Mouse (Mus musculus) stomach, embryonic 16.5 days (tissue): ENCODE measurements at regions not wholly inside any gene's neighbourhood (a gene's known extent, or its start where the extent isn't known, plus 50 kb on each side); places are given as distances from the start of the nearest gene placed in this dataset.

Source experiments
- ATAC-seq: fragments of 200-750 bp; cut with Nextera tagmentation; 2 replicates; pipeline ENCODE4 v1.8.0; 2017; ENCODE audit warnings: moderate number of reproducible peaks, moderate TSS enrichment; ENCODE audit not compliant: insufficient read depth, low FRiP score
- H3K27ac ChIP-seq: fragments of 300-500 bp; sonication (generic); 2 replicates; pipeline ENCODE4 v1.5.1; 2014; ENCODE audit warnings: low read length
- H3K27me3 ChIP-seq: fragments of 300-500 bp; sonication (generic); 2 replicates; pipeline ENCODE4 v1.6.1; 2014; ENCODE audit warnings: low read length, control low read depth, mixed read lengths; ENCODE audit not compliant: control insufficient read depth, insufficient read depth
- H3K36me3 ChIP-seq: fragments of 300-500 bp; sonication (generic); 2 replicates; pipeline ENCODE4 v1.6.1; 2014; ENCODE audit warnings: low read length; ENCODE audit not compliant: control insufficient read depth, insufficient read depth
- H3K4me1 ChIP-seq: fragments of 300-500 bp; sonication (generic); 2 replicates; pipeline ENCODE4 v1.6.1; 2014; ENCODE audit warnings: low read length, control low read depth, mixed read lengths; ENCODE audit not compliant: control insufficient read depth, insufficient read depth
- H3K4me2 ChIP-seq: fragments of 300-500 bp; sonication (generic); 2 replicates; pipeline ENCODE4 v1.6.1; 2014; ENCODE audit warnings: low read depth, low read length, mixed read lengths
- H3K4me3 ChIP-seq: fragments of 300-500 bp; sonication (generic); replicated peaks from 2 replicates; pipeline ENCODE4 v1.5.1; 2014; ENCODE audit warnings: mild to moderate bottlenecking, low read length
- H3K9ac ChIP-seq: fragments of 300-500 bp; sonication (generic); 2 replicates; pipeline ENCODE4 v1.6.1; 2014; ENCODE audit warnings: low read length
- H3K9me3 ChIP-seq: fragments of 300-500 bp; sonication (generic); replicated peaks from 2 replicates; pipeline ENCODE4 v1.6.1; 2016; ENCODE audit warnings: low read length, control low read depth; ENCODE audit not compliant: control insufficient read depth
- WGBS: fragments of 180-500 bp; shearing (Covaris S2); extraction: QIAGEN DNeasy Blood & Tissue Kit; methylation state at CpG from one replicate; pipeline ENCODE4 v1.1.7; 2014; 5-methylcytosine and 5-hydroxymethylcytosine counted together

DNA sequence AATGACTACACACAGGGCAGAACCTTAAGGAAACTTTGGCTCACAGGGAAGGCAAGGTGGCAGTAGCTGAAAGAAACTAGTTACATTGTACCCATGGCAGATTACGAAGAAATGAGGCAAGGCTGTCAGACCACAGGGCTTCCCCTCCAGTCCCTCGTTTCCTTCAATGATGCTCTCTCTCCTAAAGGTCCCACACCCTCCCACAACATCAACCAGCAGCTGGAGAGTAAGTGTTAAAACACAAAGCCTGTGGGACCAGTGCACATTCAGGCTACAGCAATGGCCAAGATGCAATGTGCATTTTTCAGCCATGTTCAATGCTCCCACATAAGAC lies 355.5 kb downstream of the Ankrd50 start:
- no peak for ATAC-seq
- WGBS, result 71% methylated on average over 2 of the region's 2 CpGs
- Histone ChIP-seq H3K9ac (no peak overlapping the region), H3K4me2 (no peak overlapping the region), H3K4me3 (no peak overlapping the region), H3K4me1 (peaks cover 3% of the 10 kb centered on the region; the same call in 1 of the 2 replicates), H3K27ac (no peak overlapping the region), H3K9me3 (no peaks in the 10 kb centered on the region), H3K27me3 (no peaks in the 10 kb centered on the region), H3K36me3 (no peaks in the 10 kb centered on the region)

DNA sequence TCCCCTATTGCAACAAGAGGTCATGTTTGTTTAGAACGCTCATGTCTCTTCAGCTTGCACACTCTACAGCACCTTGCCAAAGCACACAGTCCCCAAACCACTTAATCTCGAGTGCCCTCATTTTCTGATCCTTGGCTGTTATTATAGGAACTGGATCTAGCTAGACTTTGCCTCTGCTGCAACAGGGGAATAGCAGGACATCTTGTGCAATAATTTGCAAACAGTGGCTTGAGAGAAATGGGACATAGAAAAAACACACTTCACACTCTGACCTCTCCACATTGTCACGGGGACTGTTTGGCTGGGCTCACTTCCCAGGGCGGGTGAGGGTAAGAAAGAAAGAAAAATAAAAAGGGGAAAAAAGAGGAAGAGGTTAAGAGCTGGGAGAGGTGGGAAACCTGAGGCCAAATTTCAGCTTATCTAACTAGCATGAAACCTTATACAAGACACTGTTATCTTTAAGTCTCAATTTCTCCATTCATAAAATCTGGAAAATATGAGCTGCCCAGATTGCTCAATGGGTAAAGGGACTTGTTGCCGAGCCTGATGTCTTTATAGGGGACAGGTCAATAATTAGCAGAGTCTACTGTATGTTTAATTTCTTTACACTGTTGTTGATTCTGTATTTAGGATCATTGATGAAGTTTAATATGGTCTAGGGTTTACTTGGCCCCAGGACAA lies 356.0 kb downstream of the Ankrd50 start:
- WGBS, result 48% methylated on average over 5 of the region's 5 CpGs
- no peaks in the 10 kb centered on the region for H3K27me3 ChIP-seq
- H3K9me3 ChIP-seq, result no peaks in the 10 kb centered on the region
- no peak overlapping the region for H3K27ac ChIP-seq
- H3K9ac ChIP-seq, result no peak overlapping the region
- peak; percentile 40; the same call in 1 of the 2 replicates for ATAC-seq
- H3K4me1 ChIP-seq, result peaks cover 3% of the 10 kb centered on the region; the same call in 1 of the 2 replicates
- no peak overlapping the region for H3K4me2 ChIP-seq
- no peak overlapping the region for H3K4me3 ChIP-seq
- H3K36me3 ChIP-seq, result no peaks in the 10 kb centered on the region

DNA sequence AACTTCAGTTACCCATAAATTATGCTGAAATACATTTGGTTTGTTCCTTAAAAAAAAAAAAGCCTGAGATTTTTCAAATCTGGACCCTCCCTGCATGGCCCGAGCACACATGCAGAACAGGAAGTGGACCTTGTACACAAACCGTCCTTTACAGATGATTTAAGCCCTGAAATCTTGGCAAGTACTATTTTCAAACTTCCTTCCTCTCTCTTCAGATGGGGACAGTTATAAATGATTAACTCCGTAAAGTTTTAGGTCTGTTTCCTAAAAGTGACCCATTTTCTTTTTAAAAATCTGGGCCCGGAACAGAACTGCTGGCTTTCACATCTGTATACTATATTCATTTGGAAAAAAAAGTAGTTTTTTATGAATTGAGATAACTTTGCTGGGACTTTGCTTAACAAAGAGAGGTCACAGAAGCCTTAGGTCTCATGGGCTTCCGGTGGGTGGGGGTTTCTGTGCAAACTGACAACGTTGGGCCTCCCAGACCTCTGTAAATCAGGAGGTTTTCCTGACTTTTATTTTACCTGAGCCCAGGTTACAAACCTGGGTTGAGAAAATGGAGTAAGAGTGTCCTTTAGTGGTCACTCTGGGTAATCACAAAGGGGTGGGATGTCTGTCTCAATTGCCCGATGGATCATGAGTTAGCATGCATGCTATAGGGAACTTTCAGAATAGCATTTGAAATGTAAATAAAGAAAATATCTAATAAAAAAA lies 368.4 kb downstream of the Ankrd50 start:
- 10% methylated on average over 7 of the region's 7 CpGs for whole genome bisulfite sequencing
- H3K27me3 ChIP-seq, result no peaks in the 10 kb centered on the region
- H3K9ac ChIP-seq, result 0 out of 2 replicates have a peak overlapping the region, but pooled peaks have one; percentile 33
- peak overlapping the region; percentile 72 for H3K27ac ChIP-seq
- no peak overlapping the region for H3K4me2 ChIP-seq
- H3K4me3 ChIP-seq, result no peak overlapping the region
- no peaks in the 10 kb centered on the region for H3K36me3 ChIP-seq
- no peaks in the 10 kb centered on the region for H3K9me3 ChIP-seq
- H3K4me1 ChIP-seq, result no peaks in the 10 kb centered on the region
- ATAC-seq, result peak; percentile 69; the same call in 1 of the 2 replicates

DNA sequence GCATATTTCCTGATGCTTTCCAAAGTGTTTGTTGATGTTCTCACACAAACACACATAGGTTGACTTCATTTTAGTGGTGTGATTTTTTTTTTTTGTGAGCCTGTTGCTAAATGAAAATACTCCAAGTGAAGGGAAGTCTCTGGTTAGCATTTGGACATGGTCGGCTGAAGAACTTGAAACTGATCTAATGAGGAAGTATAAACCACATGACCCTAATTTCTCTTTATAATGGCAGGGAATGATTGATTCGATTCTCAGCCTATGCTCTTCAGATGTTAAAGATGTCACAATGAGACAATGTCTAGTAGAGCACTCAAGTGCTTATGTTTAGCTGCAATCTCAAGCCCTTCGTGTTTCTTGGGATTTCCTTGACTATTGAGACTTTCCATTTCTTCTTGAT lies 372.1 kb downstream of the Ankrd50 start:
- Histone ChIP-seq H3K4me2 (no peak overlapping the region), H3K9me3 (no peaks in the 10 kb centered on the region), H3K27ac (no peak overlapping the region), H3K9ac (no peak overlapping the region), H3K4me1 (no peaks in the 10 kb centered on the region), H3K36me3 (no peaks in the 10 kb centered on the region), H3K4me3 (no peak overlapping the region), H3K27me3 (no peaks in the 10 kb centered on the region)
- ATAC-seq, result no peak
- WGBS, result 84% methylated on average over 3 of the region's 3 CpGs

DNA sequence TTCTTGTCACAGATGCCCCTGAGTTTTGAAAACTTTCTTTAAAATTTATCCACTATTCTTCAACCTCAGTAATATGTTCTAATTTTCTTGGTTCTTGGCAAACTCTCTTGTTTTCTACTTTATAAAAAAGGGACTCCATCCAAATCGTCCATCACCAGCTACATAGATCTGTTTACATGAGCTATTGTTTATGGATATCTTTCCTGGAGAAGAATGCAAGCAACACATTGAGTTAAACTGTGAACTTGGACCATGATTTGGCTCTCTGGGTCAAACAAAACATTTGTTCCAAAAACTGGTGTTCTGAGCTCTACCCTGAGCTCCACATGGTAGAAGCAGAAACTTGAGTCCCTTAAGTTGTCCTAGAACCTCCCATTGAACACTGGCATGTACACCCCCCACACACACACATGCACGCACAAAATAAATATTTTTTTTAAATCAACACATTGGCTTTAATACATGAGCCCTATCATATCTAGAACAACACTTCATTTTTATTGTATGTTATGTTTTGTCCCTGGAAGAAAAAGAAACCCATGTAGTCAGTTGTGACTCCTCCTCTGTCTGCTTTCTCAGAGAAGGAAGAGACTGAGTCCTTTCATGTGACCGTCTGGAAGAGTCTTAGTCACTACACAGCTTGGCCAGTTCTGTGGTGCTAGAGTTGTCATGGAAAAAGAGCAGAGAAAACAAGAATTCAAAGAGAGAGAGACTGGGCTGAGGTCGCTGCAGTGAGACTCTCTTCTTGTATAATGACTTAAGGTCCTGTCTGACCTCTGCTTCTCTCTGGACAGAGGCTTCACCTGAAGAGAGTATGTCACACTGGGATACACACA lies 379.4 kb downstream of the Ankrd50 start:
- Histone ChIP-seq H3K27ac (no peak overlapping the region), H3K4me1 (no peaks in the 10 kb centered on the region), H3K36me3 (no peaks in the 10 kb centered on the region), H3K27me3 (no peaks in the 10 kb centered on the region), H3K4me3 (no peak overlapping the region), H3K9me3 (no peaks in the 10 kb centered on the region), H3K4me2 (no peak overlapping the region), H3K9ac (no peak overlapping the region)
- no peak for ATAC-seq
- 66% methylated on average over 4 of the region's 4 CpGs for WGBS

DNA sequence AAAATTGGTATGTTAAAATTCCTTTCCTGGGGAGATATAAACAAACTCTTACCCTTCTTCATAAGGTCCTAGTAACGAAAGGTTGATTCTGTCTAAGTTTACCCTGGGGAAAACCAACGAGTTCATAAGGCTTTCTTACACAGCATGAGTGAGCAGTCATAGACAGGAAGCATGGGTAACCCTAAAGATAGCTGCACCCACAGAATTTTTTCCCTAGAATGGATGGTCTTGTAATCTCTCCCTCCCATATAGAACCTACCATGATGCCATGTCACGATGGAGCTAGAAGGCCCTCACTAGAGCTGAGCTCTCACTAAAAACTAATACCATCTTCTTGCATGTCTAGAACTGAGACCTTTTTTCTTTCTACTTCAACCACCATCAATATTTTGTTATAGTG lies 380.1 kb upstream of the Gm5148 start:
- WGBS, result 76% methylated on average over 3 of the region's 3 CpGs
- H3K27me3 ChIP-seq, result no peaks in the 10 kb centered on the region
- ATAC-seq, result no peak

DNA sequence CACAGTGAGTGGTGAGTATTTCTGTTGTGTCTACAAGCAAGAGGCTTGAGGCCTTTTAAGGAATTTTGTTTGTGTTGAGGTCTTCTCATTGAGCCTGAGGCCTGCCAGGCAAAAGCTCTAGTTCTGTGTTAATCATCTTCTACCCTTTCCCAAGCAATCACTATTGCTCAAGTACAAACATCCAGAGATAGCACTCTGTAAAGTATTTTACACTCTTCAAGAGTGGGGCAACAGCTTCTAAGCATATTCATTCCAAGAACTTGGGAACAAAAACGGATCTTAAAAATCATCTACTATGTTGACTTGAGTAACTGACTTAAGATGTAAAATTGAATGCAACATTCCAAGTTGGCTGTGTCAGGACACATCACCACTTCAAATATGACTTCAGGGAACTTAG lies 378.7 kb upstream of the Gm5148 start:
- H3K27ac ChIP-seq, result no peak overlapping the region
- H3K9ac ChIP-seq, result no peak overlapping the region
- H3K27me3 ChIP-seq, result no peaks in the 10 kb centered on the region
- 70% methylated on average over 1 of the region's 1 CpGs for WGBS
- H3K4me1 ChIP-seq, result no peaks in the 10 kb centered on the region
- H3K4me2 ChIP-seq, result no peak overlapping the region
- no peaks in the 10 kb centered on the region for H3K36me3 ChIP-seq
- H3K4me3 ChIP-seq, result no peak overlapping the region
- no peaks in the 10 kb centered on the region for H3K9me3 ChIP-seq
- no peak for ATAC-seq

More for the DNA sequence above, 380.1 kb upstream of the Gm5148 start:
- Histone ChIP-seq H3K27ac (no peak overlapping the region), H3K9me3 (no peaks in the 10 kb centered on the region), H3K4me3 (no peak overlapping the region), H3K4me2 (no peak overlapping the region), H3K4me1 (no peaks in the 10 kb centered on the region), H3K9ac (no peak overlapping the region), H3K36me3 (no peaks in the 10 kb centered on the region)

DNA sequence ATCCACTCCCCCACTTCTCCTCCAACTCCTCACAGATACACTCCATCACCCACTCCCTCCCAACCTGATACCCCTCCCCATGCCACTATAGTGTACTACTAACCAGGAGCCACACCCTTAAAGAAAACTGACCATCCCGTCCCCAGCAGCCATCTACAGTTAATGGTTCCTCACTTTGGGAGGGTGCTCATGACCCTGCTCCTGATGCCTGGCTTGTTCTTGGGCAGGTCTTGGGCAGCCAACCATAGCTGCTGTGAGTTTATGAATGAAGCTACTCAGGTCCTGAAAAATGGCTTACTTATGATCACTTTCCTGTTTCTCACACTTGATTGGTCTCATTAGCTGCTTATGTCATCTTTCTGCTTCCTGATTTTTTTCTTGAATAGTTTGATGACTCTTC lies 377.9 kb upstream of the Gm5148 start:
- H3K4me3 ChIP-seq, result no peak overlapping the region
- no peak overlapping the region for H3K4me2 ChIP-seq
- H3K4me1 ChIP-seq, result no peaks in the 10 kb centered on the region
- no peak overlapping the region for H3K9ac ChIP-seq
- no peaks in the 10 kb centered on the region for H3K9me3 ChIP-seq
- no peaks in the 10 kb centered on the region for H3K36me3 ChIP-seq
- 72% methylated on average over 1 of the region's 1 CpGs for WGBS
- no peak overlapping the region for H3K27ac ChIP-seq
- ATAC-seq, result no peak
- no peaks in the 10 kb centered on the region for H3K27me3 ChIP-seq
